Mouse (Mus musculus): ENCODE data around the gene Det1.

- TF ChIP-seq ZC3H11A (IDR thresholded peaks at IDR 0.05; ENCODE audit: borderline replicate concordance, low read depth, low read length) (no peak), MAFK (IDR thresholded peaks at IDR 0.05; ENCODE audit: insufficient read depth, low read depth, low read length) (no peak)
Measured at GRCm38 (mm10) chr7:78863796-78864445, 16.9 kb upstream of the Det1 start.
